Mouse (Mus musculus): ENCODE measurements at regions not wholly inside any gene's neighbourhood (a gene's known extent, or its start where the extent isn't known, plus 50 kb on each side); places are given as distances from the start of the nearest gene placed in this dataset.
"Not testable (repeated sequence)": the region's sequence is repeated elsewhere in the genome, so short reads cannot be mapped to it uniquely, and the experiment has no call there.

DNA sequence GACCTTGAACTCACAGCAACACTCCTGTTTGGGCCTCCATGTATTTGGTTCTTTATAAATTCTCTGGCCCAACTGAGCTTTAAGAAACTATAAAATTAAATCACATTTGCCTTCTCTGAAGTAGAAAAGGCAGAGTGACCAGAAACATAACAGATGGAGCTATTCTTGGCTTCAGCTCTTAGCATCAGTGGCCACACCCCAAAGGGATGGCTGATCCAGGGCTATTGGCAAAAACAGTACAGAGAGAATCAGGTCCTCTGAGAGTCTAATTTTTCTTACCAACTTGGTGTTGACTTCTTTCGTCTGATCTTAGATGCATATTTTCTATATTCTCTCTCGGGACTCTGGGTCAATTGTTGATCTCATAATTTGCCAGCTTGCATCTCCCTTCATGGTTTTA is 103.2 kb upstream of the Arhgap20 start:
- DNase-seq (ENCODE audit: low spot score in 2 of 2) = no peak

DNA sequence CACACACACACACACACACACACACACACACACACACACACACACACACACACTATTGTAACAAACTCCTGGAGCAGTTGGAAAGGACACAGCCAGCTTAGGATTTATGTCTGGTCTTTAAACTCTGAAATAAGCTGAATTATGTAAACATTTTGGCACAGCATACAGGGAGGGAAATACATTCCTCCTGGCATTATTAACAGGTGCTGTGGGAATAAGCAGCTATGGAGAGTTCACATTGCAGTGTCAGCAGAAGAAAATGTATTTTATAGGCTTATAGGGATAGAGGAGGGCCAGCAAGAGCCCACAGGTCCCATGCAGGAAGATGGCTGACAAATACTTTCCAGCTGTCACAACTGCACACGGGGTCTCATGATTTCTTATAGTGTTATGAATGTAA is 100.8 kb upstream of the Arhgap20 start:
- DNase-seq (ENCODE audit: low spot score in 2 of 2) = no peak

DNA sequence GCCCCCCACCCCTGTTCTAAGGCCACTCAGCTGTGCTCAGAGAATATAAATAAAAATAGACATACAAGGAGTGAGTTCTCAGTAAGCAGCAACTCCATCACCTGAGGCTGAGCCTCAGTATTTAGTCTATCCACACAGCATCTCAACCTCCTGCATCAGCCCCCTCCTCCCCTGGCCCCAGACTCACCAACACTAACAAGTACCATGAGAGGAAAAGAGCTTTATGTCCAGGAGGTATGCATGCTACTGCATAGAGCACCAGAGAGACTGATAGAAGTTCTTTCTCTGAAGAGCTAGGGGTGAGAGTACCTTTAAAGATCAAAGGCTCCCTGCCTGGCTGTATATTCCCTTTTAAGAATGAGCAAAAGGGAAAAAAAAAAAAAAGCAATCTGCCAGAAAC is 100.3 kb upstream of the Arhgap20 start:
- no peak for DNase-seq (ENCODE audit: low spot score in 2 of 2)

DNA sequence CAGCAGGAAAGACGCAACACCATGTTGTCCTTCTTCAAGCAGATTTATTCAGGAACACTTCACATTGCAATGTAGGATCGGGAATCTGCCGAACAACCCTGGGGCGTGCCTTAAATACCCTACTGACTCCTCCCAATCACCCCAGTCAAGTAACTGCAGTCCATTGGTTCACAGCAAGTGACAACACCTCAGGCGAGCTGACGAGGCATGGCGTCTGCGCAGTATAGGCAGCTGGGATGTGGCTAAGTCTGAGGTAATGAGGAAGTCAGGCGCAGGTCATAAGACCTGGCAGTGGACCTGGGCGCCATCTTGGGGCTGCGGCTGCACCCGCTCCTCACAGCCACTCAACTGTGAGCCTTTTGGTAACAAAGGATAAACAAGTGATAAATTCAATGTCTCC is 96.2 kb upstream of the Arhgap20 start:
- not testable (repeated sequence) for DNase-seq (ENCODE audit: low spot score in 2 of 2)

DNA sequence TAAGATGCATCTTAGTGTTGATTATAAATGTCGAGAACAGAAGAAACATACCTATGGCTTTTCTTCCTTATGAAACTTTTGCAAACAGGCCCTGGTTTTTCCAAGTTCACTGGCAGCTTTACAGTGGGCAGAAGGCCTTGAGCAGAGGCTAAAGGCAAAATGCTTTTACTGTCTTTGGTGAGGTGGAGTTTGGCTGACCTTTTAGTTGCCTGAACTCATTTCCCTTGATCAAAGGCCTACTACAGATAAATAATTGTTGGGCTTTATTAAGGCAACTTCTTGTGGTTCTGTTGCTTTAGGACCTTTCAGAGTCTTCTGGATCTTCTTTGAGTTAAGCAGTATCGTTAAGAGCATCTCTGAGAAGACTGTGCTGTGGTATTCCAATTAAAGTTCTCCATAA is 94.6 kb upstream of the Arhgap20 start:
- DNase-seq (ENCODE audit: low spot score in 2 of 2) = no peak

DNA sequence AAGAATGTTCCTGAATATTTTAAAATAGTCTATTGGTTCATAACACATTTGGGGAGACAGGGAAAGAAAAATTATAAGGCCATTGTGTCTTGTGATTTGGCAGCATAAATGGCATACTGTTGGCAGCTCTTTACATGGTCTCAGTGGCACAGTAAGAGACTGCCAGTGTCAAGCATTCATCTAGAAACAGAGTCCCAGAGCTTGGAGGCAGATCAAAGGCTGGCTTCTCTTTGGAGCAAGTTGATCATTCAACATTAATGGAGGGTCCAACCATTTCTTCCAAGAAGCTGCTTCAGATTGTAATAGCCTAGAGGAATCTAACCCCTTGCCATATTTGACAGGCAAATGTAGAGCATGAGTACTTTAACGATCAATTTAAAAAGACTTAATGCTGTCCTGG is 78.6 kb upstream of the Arhgap20 start:
- no peak for DNase-seq (ENCODE audit: low spot score in 2 of 2)

DNA sequence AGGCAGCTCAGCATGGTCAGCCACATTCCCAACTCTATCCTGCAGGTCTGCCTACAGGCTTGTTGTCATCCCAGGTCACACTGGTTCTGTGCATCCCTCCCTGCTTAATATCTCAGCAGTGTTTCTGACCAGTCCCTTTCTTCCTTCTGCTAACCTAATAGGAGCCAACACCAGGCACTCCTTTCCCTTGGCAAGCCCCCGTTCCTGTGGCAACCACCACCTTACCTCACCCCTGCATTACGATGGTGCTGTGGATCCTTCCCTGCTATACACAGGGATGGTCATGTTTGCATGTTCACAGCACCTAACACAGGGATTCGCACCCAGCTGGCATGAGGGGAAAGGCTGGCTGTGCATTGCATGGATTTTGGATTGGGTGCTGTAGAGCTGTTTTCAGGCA is 50.8 kb upstream of the Arhgap20 start:
- no peak for DNase-seq (ENCODE audit: low spot score in 2 of 2)
